Mouse (Mus musculus) bone marrow, adult 2 months (tissue): ENCODE measurements around the gene Il11. TPM values are rescaled to one million over a fixed set of nuclear protein-coding genes. Genes with fewer than 3 reads are reported as not detected.

Experiments used
- H3K27ac ChIP-seq: fragments of 200-500 bp; 2 replicates; pipeline ENCODE4 v1.5.1; 2012; ENCODE audit warnings: low read depth, mild to moderate bottlenecking, control low read depth, inconsistent platforms, low read length; ENCODE audit not compliant: control insufficient read depth, poor library complexity, insufficient read depth
- H3K4me1 ChIP-seq: fragments of 200-500 bp; 2 replicates; pipeline ENCODE4 v1.6.1; 2011; ENCODE audit warnings: low read length; ENCODE audit not compliant: control insufficient read depth, insufficient read depth
- H3K4me3 ChIP-seq: fragments of 200-500 bp; replicated peaks from 2 replicates; pipeline ENCODE3; 2011; ENCODE audit warnings: mild to moderate bottlenecking, low read depth, low read length, control low read depth; ENCODE audit not compliant: control insufficient read depth
- CTCF ChIP-seq: fragments of 200-500 bp; IDR thresholded peaks from 2 replicates; pipeline ENCODE4 v1.5.1; 2011; ENCODE audit warnings: low read length, control low read depth; ENCODE audit not compliant: control insufficient read depth, insufficient read depth
- POLR2A ChIP-seq: fragments of 200-500 bp; IDR thresholded peaks from 2 replicates; pipeline ENCODE4 v1.6.1; 2011; ENCODE audit warnings: low read depth, mild to moderate bottlenecking, control low read depth, low read length, borderline replicate concordance; ENCODE audit not compliant: control insufficient read depth
- WGBS: fragments of 180-500 bp; shearing (Covaris S2); methylation state at CpG from one replicate; pipeline ENCODE4 v1.1.7; 2018; 5-methylcytosine and 5-hydroxymethylcytosine counted together
- polyA plus RNA-seq: library from polyadenylated mRNA; stranded (reverse); fragments of >200 nt; gene quantifications from 2 replicates; pipeline ENCODE4 v1.2.4, GENCODE M21; 2011; ENCODE audit warnings: low replicate concordance; ENCODE audit not compliant: missing spikeins, insufficient read depth, insufficient read length

Il11 gene
- polyA plus RNA-seq, 1 experiment: not detected

GRCm38 (mm10) chr7:4749169-4749568 is 33.5 kb downstream of the Il11 start:
- 49% methylated on average over 2 of the region's 2 CpGs for WGBS
- Histone ChIP-seq H3K4me3 (no peak overlapping the region), H3K27ac (peak overlapping the region; percentile 17; the same call in 1 of the 2 replicates), H3K4me1 (peaks cover 11% of the 10 kb centered on the region)
- TF ChIP-seq POLR2A: no peak
- TF ChIP-seq CTCF: no peak

- WGBS: 57% methylated on average over 4 of the region's 4 CpGs
- Histone ChIP-seq H3K27ac (peak overlapping the region; percentile 40), H3K4me3 (no peak overlapping the region), H3K4me1 (peaks cover 11% of the 10 kb centered on the region)
- TF ChIP-seq POLR2A: no peak
- no peak for TF ChIP-seq CTCF
Observed at GRCm38 (mm10) chr7:4748321-4748720, 34.3 kb downstream of the Il11 start.

GRCm38 (mm10) chr7:4747156-4747899 is 35.3 kb downstream of the Il11 start:
- no peak overlapping the region for H3K4me3 ChIP-seq
- H3K4me1 ChIP-seq: peaks cover 11% of the 10 kb centered on the region
- H3K27ac ChIP-seq: peak overlapping the region; percentile 53
- 65% methylated on average over 9 of the region's 9 CpGs for WGBS
- no peak for TF ChIP-seq CTCF
- TF ChIP-seq POLR2A: no peak

- Histone ChIP-seq H3K4me3 (no peak overlapping the region), H3K4me1 (peaks cover 11% of the 10 kb centered on the region), H3K27ac (peak overlapping the region; percentile 16; the same call in 1 of the 2 replicates)
- TF ChIP-seq CTCF (no peak), POLR2A (no peak)
- 88% methylated on average over 22 of the region's 22 CpGs for WGBS
Observed at GRCm38 (mm10) chr7:4746326-4746980, 36.2 kb downstream of the Il11 start.

- TF ChIP-seq POLR2A: no peak
- no peak for TF ChIP-seq CTCF
- Histone ChIP-seq H3K4me1 (peaks cover 11% of the 10 kb centered on the region), H3K27ac (0 out of 2 replicates have a peak overlapping the region, but pooled peaks have one; percentile 19), H3K4me3 (no peak overlapping the region)
- 82% methylated on average over 6 of the region's 6 CpGs for WGBS
Observed at GRCm38 (mm10) chr7:4744886-4745285, 37.8 kb downstream of the Il11 start.

- TF ChIP-seq POLR2A: no peak
- no peak for TF ChIP-seq CTCF
- Histone ChIP-seq H3K4me1 (peaks cover 5% of the 10 kb centered on the region), H3K27ac (no peak overlapping the region), H3K4me3 (no peak overlapping the region)
- WGBS: 63% methylated on average over 2 of the region's 2 CpGs
Observed at GRCm38 (mm10) chr7:4743354-4743753, 39.3 kb downstream of the Il11 start.

- 76% methylated on average over 6 of the region's 6 CpGs for WGBS
- TF ChIP-seq POLR2A: no peak
- TF ChIP-seq CTCF: no peak
- Histone ChIP-seq H3K27ac (no peak overlapping the region; the same call in 1 of the 2 replicates), H3K4me3 (no peak overlapping the region), H3K4me1 (peaks cover 2% of the 10 kb centered on the region; the same call in 1 of the 2 replicates)
Observed at GRCm38 (mm10) chr7:4742482-4742819, 40.2 kb downstream of the Il11 start.

- peak overlapping the region; percentile 30; the same call in 1 of the 2 replicates for H3K27ac ChIP-seq
- 83% methylated on average over 21 of the region's 21 CpGs for WGBS
- H3K4me1 ChIP-seq: peaks cover 2% of the 10 kb centered on the region; the same call in 1 of the 2 replicates
- H3K4me3 ChIP-seq: no peak overlapping the region
- no peak for TF ChIP-seq CTCF
- TF ChIP-seq POLR2A: peak; percentile 19; the same call in 1 of the 2 replicates
Observed at GRCm38 (mm10) chr7:4741672-4742481, 40.8 kb downstream of the Il11 start.
